Mouse (Mus musculus) cerebellum, adult 18-20 months (tissue): ENCODE data around the gene Cdc6.

ENCODE experiments used
- DNase-seq, 2 experiments: peaks; one replicate each; pipeline ENCODE4 v3.0.0; 2021

Cdc6 gene

DNA sequence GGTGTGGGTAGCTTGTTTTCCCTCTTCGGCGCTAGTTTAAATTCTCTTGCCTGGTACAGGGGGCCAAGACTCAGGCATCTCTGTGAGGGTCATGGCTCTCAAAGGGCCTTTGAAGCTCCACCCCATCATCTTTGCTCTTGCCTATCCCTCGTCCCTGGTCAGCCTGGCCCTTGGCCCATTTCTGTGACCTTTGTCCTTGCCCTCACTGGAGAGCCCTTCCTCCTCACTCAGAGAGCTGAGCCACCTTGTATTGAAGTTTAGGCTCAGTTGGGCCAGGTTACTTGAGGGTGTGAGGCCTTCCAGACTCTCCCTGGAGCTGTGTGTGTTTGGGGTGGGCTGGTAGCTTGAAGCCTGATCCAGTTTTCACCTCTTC is 38.0 kb downstream of the Cdc6 start:
- DNase-seq = no peak

GRCm38 (mm10) chr11:98947969-98948569 is 40.5 kb downstream of the Cdc6 start:
- DNase-seq = no peak

DNA sequence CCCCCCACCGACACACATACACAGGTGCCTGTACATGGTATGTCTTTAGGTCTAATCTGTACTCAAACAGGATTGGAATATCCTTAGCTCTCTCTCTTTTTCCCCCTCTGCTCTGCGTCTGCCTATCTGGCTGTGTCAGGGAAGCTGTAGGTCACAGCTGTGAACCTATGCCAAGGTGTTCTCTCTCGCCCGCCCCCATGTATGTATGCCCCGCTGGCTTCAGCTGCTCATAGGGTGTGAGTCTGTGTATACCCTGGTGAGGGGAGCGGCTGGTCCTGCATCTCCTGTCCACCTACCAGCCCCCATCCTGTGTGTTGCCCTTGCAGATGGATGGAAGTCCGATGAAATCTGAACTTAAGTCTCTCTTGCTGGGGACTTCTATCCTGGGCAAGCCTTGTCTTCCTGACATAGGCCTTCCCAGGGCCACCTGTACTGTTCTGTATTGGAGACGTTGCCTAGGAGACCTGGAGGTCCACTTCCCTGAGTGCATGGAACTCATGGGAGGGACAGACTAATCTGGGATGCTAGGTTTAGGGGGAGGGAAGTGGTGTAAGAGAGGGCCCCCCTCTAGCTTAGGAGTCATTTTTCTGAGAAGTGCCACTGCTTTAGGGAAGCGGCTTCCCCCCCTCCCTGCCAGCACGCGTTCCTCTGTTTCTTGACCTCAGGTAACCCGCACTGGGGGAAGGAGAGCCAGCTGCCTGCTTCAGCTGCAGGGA is 41.8 kb downstream of the Cdc6 start:
- DNase-seq = no peak

DNA sequence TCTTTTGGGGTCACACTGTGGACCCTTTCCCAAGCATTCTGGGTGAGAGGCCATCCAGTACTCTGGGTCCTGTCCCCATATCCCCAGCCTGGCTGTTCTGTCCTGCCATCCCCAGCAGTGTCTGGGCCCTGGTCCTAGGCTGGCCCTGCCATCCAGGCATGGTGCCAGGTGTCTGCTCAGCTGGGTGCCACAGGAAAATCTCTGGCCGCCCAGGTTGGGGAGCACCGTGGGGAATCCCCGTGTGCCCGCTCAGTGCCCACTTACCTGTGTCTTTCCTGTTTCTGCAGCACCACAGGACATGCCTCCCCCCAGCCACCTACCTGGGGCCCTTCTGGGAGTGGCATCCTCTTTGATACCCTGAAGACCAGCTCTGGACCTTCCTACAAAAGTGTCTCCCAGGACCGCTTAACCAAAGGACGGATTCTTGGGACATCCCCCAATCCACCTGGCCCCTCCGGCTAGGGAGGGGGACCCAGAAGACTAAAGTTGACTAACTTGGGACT is 42.4 kb downstream of the Cdc6 start:
- DNase-seq = peak; percentile 56 to 73

DNA sequence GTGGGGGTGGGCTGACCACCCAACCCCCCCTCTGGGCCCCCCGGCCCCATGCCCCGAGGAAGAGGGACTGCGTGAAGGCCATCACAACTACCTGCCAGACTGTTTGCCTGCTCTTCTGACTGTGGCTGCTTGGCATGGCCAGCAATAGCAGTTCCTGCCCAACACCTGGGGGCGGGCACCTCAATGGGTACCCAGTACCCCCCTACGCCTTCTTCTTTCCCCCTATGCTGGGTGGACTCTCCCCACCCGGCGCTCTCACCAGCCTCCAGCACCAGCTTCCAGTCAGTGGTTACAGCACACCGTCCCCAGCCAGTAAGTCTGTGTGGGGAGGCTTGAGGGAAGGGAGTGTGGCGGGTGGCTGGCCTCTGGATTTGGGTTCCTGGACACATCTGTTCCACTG is 42.9 kb downstream of the Cdc6 start:
- DNase-seq = peak in 1 of 2 experiments; percentile 13

DNA sequence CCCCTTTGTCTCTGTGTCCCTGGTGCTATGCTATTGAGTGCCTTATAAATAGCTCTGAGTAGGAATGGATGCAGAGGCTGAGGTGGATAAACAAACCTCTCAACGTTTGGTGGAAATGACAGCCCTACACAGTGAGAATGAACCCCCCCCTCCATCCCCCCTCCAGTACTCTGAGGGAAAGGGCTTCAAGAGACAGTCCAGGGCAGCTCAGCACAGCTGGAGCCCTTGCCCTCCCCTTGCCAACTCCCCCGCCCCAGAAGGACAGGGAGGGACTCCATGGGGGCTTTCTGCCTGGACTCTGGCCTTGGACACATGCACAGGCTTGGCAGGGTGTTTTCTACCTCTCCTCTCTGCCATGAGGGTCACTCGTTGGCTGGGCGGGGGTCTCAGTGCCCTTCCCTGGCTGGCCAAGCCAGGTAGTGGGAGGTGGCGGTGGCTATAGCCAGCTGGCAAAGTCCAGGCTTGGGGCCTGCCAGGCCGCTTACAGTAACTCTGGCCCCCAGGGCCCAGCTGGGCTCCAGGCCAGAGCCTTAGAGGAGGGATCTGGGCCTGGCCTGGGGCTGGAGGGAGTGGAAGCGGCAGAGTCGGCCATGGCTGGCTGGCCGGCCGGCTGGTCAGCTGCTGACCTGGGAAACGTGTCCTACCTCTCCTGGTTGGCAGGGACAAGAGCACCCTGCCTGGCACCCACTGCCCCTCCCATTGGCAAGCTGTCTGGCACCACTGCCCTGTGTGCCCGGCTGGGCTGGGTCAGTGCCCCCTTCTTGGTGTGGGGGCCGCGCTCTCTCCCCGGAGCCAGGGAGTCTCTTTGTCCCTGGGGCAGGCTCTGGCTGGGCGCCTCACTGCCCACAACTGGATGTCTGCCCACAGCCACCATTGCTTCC is 43.7 kb downstream of the Cdc6 start:
- DNase-seq = peak; percentile 78 to 83

DNA sequence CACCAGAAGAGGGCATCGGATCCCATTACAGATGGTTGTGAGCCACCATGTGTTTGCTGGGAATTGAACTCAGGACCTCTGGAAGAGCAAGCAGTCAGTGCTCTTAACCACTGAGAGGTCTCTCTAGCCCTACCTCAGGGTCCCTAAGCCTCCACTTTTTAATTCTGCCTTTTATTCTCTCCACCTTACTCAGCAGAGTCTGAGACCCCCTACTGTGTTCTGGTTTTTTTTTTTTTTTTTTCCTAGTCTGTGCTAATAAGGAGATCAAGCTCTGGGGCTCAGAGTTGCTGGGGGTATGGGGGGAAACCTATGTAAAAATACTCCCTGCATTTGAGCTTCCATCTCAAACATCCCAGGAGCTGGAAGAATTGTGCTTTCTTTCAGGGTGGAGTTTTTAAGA is 44.5 kb downstream of the Cdc6 start:
- no peak for DNase-seq

DNA sequence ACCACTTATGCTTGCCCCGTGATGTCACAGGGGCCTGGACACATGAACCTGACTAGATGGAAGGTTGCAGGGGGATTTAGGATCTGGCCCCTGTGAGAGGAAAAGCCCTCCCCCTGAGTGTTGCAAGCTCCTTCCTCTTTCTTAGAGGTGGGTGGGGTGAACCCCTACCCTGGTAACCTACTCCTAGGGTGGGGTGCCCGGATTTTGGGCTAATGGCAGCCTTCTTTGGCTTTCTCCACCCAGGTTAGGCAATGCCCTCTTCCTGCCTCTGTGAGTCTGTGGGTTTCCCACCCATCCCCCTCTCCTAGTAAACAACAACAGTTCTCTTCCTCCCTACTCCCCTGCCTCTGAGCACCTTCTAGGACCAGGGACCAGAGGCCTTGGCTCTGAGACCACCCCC is 45.1 kb downstream of the Cdc6 start:
- no peak for DNase-seq

DNA sequence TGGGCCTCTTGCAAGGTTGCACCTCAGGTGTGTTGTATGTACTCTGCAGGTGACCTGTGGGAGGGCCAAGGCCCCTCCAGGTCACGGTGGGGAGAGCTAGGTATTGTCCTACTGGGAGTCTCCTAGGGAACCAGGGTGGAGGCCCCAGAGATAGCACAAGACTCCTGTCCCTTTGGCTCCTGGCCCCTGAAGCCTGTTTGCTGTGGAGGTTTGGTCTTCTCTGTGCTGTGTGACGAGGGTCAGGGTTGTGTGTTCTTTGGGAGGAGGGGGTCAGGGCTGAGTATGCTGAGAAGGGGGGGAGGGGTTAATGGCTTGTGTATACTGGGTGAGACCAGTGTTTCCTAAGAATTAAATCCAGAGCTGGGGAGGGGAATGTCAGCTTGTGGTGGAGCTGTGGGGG is 45.8 kb downstream of the Cdc6 start:
- no peak for DNase-seq

DNA sequence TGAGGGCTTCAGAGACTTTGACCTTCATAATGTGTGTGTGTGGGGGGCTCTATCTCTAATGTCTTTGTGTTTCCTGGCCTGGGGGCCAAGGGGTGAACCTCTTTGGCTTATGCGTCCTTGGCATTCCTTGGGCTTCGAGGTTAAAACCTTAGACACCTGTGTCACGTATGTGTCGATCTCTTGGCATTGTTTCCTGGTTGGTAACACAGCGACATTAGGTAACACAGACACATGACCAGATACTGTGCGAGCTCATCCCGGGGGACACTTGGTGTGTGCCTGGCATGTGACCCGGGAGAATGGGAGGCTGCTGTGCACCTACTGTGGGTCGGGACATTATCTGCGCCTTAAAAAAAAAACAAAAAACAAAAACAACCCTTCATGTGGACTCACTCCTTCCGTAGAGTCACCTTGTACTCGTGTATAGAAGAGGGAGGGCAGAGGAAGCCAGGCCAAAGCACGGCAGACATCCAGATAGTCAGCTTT is 46.3 kb downstream of the Cdc6 start:
- DNase-seq = peak; percentile 5 to 28

DNA sequence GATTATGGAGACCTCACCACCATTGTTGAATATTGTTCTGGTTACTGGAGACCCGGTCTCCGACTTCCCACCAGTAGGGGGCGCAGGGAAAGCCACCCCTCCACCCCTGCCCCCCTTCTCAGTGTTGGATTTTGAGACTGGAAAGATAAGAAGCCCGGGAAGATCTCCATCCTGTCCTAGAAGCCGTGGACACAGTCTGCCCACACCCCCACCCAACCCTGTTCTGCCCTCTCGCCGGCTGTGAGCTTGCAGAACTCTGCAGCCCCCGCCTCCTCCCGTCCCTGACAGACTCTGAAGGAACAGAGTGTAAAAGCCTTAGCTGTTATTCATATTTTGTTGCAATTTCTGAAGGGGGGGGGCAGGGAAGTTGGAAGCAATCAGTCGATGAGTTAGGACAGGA is 46.8 kb downstream of the Cdc6 start:
- peak; percentile 59 to 73 for DNase-seq

DNA sequence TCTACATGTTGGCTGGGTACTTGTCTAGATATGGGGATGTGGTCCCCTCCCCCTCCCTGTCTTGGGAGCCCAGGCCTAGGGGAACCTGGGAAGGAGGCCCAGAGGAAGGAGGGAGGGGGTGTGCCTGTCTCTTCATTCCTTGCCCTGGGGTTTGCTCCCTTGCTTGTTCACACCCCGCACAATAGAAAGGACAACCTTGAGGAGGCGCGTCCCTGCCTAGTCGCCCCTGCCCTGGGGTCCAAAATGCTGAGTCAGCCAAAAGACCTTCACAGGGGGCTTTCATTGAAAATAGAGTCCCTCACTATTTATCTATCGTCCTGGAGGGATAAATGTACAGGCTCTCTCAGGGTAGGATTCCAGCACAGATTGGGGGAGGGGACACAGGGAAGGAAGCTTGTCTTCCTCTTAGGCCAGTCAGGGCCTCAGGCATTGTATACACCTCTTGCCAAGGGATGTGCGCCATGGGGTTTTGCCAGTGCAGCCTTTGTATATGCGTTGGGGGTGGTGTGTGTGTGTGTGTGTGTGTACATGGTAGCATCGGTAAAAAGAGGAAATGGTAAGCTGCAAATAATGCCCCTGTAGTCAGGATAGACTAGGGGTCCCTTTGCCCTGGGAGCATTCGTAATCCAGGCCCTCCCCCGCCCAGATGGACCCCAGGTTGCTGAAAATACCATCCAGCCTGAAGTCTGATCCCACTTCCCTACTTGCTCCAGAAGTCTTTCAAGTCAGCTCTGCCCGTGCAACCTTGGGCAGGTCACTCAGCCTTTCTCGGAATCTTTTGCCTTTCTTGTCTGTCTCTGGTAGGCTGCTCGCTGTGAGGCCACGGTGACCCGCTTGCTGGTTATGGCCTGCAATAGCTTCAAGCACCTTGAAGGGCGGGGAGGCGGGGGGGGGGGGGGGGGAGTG is 47.5 kb downstream of the Cdc6 start:
- peak; percentile 10 to 22 for DNase-seq

- peak; percentile 28 to 35 for DNase-seq
Observed at GRCm38 (mm10) chr11:98955707-98956235, 48.2 kb downstream of the Cdc6 start.

GRCm38 (mm10) chr11:98956340-98956739 is 48.7 kb downstream of the Cdc6 start:
- no peak for DNase-seq

- DNase-seq = peak; percentile 64 to 69
Observed at GRCm38 (mm10) chr11:98959437-98960312, 52.1 kb downstream of the Cdc6 start.

- DNase-seq = peak; percentile 27 to 38
Observed at GRCm38 (mm10) chr11:98960313-98960906, 52.8 kb downstream of the Cdc6 start.

DNA sequence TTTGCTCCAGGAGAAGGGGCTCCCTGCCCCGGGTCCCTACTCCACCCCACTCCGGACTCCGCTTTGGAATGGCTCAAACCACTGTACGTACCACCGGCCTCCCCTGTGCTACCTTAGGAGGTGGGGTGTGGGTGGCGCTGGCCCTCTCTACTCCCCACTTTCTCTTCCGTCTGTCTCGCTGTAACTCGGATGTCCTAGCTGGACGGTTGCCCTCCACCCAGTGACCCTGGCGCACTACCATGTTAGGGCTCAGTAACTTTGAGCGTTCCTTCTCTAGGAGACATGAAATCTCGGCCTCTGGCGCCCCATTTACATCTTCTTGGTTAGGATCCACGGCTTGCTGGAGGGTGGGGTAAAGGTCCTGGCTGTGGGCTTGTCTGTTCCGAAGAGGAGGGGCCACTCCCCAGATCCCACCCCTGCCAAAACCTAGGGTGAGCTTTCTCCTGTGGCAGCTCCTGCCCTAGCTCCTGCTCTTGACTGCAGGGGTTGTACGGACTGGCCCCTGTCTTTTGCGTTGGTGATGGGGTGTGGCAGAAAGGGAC is 53.5 kb downstream of the Cdc6 start:
- peak in 1 of 2 experiments; percentile 13 for DNase-seq

DNA sequence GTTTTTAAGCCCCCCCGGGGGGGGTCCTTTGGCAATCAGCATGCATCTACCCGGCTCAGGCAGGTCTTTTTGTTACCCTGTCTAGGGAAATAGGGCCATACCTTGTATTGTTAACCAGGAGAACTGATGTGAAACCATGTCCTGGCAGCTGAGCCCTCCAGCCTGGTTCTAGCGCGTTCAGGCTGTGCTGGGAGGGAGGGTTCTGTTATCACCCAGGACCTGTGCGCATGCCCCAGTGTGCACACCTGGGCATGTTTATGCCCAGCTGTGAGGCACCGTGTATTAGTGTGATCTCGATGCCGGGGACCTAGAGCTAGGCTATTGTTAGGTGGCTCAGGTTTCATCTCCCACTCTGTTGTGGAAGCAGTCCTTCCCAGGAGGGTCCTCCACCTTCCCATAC is 54.2 kb downstream of the Cdc6 start:
- DNase-seq = peak in 1 of 2 experiments; percentile 3

GRCm38 (mm10) chr11:98962421-98963095 is 55.0 kb downstream of the Cdc6 start:
- DNase-seq = peak in 1 of 2 experiments; percentile 10
